Mouse (Mus musculus): Measurements from ENCODE around the gene Fam208b. TPM values are rescaled to one million over a fixed set of nuclear protein-coding genes. Genes with fewer than 3 reads are reported as not detected.
A peak's percentile ranks its signal among the peaks of the same experiment; 100 is the strongest.

The Fam208b gene
- polyA plus RNA-seq, 1 experiment from 2014 or later, result 15.7 TPM

DNA sequence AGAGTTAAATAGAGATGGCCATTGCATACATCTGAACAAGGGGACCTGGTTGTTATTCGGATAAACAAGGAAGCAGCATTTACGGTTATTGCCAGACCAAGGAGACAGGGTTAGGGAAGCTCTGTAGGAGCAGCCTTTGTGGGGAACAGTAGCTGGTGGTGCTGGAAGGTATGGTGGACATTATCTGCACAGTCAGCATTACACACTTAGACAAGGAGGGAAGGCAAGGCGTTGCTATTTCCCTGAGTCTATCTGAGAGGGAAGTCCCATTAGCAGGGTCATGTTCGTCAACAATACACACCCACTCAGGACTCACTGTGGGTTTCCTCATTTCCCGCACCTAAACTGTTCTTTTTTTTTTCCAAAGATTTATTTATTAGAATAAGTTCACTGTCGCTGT, 63.1 kb downstream of the Fam208b start:
- no peaks in the 10 kb centered on the region for H3K9me3 ChIP-seq
- H3K36me3 ChIP-seq, result peaks cover 23% of the 10 kb centered on the region
- 89% methylated on average over 6 of the region's 6 CpGs for WGBS
- H3K4me2 ChIP-seq, result no peak overlapping the region
- H3K9ac ChIP-seq, result no peak overlapping the region
- H3K27me3 ChIP-seq, result no peaks in the 10 kb centered on the region
- H3K4me1 ChIP-seq, result peaks cover 32% of the 10 kb centered on the region
- no peak for ATAC-seq (ENCODE audit: insufficient number of reproducible peaks, low FRiP score, low TSS enrichment, low read depth)
- H3K4me3 ChIP-seq, result no peak overlapping the region
- H3K27ac ChIP-seq, result no peak overlapping the region

DNA sequence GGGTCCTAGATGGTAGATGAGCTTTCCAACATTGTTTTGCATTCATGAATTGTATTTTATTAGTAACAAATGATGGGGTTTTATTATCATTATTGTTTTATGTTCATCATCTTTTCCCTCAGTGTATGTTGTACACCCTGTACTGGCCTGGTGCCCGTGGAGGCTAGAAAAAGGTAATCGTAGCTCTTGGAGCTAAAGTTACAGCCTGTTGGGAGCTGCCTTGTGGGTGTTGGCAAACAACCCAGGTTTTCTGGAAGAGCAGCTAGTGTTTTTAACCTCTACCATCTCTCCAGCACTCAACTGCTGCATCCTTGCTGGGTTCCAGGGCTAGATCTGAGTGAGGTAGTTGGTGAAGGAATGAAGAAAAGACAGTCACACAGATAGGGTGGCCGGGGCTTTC, 63.5 kb downstream of the Fam208b start:
- peaks cover 19% of the 10 kb centered on the region for H3K36me3 ChIP-seq
- no peak overlapping the region for H3K4me2 ChIP-seq
- no peak for ATAC-seq (ENCODE audit: insufficient number of reproducible peaks, low FRiP score, low TSS enrichment, low read depth)
- no peak overlapping the region for H3K27ac ChIP-seq
- H3K4me3 ChIP-seq, result no peak overlapping the region
- no peaks in the 10 kb centered on the region for H3K27me3 ChIP-seq
- peaks cover 32% of the 10 kb centered on the region for H3K4me1 ChIP-seq
- no peaks in the 10 kb centered on the region for H3K9me3 ChIP-seq
- H3K9ac ChIP-seq, result no peak overlapping the region
- 57% methylated on average over 3 of the region's 3 CpGs for WGBS

DNA sequence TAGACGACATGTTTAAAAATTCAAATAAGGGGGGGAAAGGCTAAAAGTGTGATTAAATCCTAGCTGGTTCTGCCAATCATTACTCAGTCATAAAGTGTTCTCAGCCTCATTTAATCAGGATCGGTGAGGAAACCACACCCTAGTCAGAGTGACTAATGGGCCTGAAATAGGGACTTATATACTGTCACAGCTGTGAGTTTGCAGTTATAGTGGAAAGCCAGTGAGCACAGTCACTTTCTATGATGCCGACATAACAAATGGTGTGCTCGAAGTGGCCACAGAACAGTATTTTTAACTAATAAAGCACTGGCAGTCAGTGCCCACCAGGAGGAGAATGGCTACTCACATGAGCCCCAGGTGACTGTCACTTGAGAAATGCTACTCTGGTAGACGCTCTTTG, 66.0 kb downstream of the Fam208b start:
- 46% methylated on average over 5 of the region's 5 CpGs for WGBS
- peaks cover 42% of the 10 kb centered on the region for H3K4me1 ChIP-seq
- H3K36me3 ChIP-seq, result peaks cover 11% of the 10 kb centered on the region
- no peak overlapping the region for H3K4me2 ChIP-seq
- ATAC-seq (ENCODE audit: insufficient number of reproducible peaks, low FRiP score, low TSS enrichment, low read depth), result no peak
- H3K4me3 ChIP-seq, result no peak overlapping the region
- no peak overlapping the region for H3K9ac ChIP-seq
- no peaks in the 10 kb centered on the region for H3K9me3 ChIP-seq
- no peaks in the 10 kb centered on the region for H3K27me3 ChIP-seq
- H3K27ac ChIP-seq, result no peak overlapping the region; the same call in 1 of the 2 replicates

DNA sequence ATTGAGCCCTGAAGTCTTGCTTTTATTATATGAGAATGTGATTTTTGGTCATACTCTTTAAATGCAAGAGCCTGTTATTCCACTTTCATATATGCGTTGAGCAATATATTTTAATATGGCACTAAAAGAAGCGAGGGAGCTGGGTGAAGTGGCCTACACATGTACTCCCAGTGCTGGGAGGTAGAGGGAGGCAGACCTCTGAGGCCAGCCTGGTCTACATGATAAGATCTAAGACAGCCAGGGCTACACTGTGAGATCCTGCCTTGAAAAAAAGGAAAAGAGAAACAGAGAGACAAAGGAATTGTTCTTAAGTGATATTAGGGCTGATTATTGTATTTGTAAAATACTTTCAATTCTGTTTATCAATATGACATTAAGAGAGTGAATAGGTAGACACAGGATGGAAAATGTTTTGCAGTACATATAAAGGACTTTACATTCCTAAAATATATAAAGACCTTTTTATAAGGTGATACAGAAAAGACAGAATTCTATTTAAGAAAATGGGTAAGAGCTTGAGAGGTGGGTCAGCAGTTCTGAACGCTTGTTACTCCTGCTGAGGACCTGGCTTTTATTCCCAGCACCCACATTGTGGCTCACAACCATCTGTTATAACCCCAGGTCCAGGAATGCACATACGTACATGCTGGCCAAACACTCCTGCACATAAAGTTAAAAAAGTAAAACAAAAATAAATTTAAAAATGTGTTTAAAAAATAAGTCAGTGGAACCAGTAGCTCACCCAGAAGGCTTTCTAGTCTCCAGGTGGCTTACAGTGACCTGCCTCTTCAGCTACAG, 66.6 kb downstream of the Fam208b start:
- Histone ChIP-seq H3K9me3 (no peaks in the 10 kb centered on the region), H3K36me3 (peaks cover 9% of the 10 kb centered on the region), H3K4me2 (no peak overlapping the region), H3K27me3 (no peaks in the 10 kb centered on the region), H3K9ac (no peak overlapping the region), H3K27ac (no peak overlapping the region; the same call in 1 of the 2 replicates), H3K4me3 (no peak overlapping the region), H3K4me1 (peaks cover 45% of the 10 kb centered on the region)
- WGBS, result 63% methylated on average over 4 of the region's 4 CpGs
- ATAC-seq (ENCODE audit: insufficient number of reproducible peaks, low FRiP score, low TSS enrichment, low read depth), result no peak

DNA sequence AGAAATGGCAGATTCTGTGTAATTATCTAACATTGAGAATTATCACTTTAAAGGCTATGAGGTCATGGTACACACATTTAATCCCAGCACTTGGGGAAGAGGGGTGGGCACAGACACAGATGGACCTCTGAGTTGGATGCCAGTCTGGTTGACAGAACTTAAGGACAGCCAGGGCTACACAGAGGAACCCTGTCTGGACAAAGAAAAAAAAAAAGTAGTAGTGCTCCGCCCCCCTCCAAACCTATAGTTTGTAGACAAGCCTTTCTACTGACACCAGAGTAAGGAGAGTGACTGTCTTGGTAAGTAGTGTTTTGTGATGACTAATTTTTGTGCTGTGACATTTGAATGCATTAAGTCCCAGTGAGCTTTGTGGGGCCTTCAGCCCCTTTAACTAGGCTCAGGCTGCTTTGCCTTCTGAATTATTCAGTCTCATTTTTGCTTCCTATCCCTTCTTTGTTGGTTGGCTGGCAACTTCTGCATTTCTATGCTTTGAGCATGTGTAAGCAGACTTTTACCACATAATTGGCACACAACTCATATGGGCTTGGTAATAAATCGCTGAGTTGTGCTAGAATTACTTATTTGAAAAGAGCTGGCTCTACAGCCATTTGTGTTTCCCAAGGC, 69.6 kb downstream of the Fam208b start:
- Histone ChIP-seq H3K9me3 (no peaks in the 10 kb centered on the region), H3K27me3 (no peaks in the 10 kb centered on the region), H3K4me1 (peaks cover 44% of the 10 kb centered on the region), H3K9ac (no peak overlapping the region), H3K4me2 (no peak overlapping the region), H3K27ac (no peak overlapping the region), H3K36me3 (no peaks in the 10 kb centered on the region), H3K4me3 (no peak overlapping the region)
- 84% methylated on average over 2 of the region's 2 CpGs for WGBS
- no peak for ATAC-seq (ENCODE audit: insufficient number of reproducible peaks, low FRiP score, low TSS enrichment, low read depth)

DNA sequence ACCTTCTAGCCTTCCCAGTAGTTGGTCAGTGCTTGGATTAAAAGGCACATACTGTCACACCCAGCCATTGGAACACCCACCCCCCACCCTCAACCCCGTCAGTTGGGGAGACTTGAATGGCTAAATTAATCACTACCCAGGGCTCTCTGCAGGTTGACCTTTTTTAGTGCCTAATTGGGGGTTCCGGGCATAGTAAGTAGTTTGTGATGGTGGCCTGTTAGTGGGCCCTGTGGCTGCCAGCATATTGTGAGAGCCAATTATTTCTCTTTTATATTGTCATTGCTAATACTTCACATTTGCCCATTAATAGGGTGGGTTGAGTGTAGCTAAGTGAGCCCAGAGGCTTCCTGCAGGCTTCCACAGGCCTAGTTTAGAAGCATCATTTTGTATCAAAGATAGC, 70.7 kb downstream of the Fam208b start:
- no peak overlapping the region for H3K27ac ChIP-seq
- no peak for ATAC-seq (ENCODE audit: insufficient number of reproducible peaks, low FRiP score, low TSS enrichment, low read depth)
- H3K4me2 ChIP-seq, result peak overlapping the region; percentile 61
- no peak overlapping the region for H3K9ac ChIP-seq
- no peaks in the 10 kb centered on the region for H3K9me3 ChIP-seq
- peak overlapping the region; percentile 79; the same call in 1 of the 2 replicates for H3K4me3 ChIP-seq
- peaks cover 34% of the 10 kb centered on the region for H3K4me1 ChIP-seq
- no peaks in the 10 kb centered on the region for H3K27me3 ChIP-seq
- WGBS, result 21% methylated on average over 2 of the region's 2 CpGs
- H3K36me3 ChIP-seq, result no peaks in the 10 kb centered on the region

DNA sequence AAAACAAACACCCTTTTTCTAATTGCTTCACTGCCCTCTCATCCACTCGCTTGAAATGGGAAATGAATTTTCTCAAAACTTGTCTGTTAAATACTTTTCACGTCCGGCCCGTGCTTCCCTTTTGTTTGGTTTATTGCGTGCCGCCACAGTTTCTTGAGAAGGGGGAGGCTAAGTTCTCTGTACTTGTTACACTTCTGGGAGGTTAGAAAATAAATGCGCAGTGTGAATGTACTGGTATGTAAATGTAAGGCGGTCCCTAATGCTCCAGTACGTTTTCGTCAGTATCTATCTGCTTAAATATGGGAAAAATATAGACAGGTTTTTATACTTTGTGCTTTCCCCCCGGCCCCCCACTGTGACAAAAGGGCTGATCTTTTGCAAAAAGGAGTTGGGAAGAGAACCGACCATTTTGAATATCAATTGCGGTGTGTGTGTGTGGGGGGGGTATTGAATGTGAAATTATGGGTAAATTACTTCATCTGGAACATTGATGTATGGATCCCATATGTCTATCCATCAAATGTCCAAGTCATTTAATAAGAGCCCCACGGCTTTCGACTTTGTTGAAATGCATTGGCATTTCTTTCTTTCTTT, 71.8 kb downstream of the Fam208b start:
- Histone ChIP-seq H3K4me2 (peak overlapping the region; percentile 61), H3K4me1 (peaks cover 26% of the 10 kb centered on the region), H3K36me3 (no peaks in the 10 kb centered on the region), H3K27me3 (no peaks in the 10 kb centered on the region), H3K4me3 (peak overlapping the region; percentile 79), H3K9me3 (no peaks in the 10 kb centered on the region), H3K27ac (peak overlapping the region; percentile 100), H3K9ac (peak overlapping the region; percentile 98)
- ATAC-seq (ENCODE audit: insufficient number of reproducible peaks, low FRiP score, low TSS enrichment, low read depth), result no peak
- WGBS, result 2% methylated on average over 15 of the region's 15 CpGs

DNA sequence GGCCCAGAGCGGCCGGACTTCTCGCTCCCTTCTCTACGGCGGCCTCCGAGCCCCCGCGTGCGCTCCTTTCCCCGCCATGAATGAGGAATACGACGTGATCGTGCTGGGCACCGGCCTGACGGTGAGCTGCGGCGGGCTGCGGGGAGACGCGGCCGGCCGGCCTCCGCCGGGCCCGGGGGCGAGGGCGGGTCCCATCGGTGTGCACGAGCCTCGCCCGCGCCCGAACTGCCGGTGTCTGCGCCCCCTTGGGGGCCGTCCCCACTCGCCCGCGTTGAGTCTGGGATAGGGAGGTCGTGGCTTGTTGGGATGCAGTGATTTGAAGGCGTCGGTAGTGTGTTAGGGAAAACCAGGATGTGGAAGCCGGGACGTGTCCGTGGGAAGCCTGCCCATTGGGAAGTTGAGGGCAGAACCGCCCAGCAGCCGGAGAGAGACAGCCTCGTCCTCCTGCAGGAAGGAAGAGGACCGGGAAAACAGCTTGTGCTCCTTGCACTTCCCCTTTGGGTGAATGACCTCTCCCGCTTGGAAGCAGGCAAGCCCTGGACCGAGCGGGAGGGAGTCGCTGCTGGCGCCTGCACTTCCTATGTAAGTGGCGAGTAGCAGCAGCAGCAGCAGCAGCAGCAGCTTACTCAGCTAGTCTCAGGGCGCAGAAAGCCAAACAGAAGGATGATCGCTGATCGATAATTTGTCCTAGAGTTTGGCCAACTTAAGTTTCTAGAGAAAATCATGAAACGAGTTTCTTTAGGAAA, 72.5 kb downstream of the Fam208b start:
- peak; percentile 48 for ATAC-seq (ENCODE audit: insufficient number of reproducible peaks, low FRiP score, low TSS enrichment, low read depth)
- Histone ChIP-seq H3K4me1 (peaks cover 21% of the 10 kb centered on the region), H3K36me3 (no peaks in the 10 kb centered on the region), H3K27me3 (no peaks in the 10 kb centered on the region), H3K9ac (peak overlapping the region; percentile 98), H3K4me2 (peak overlapping the region; percentile 61), H3K9me3 (no peaks in the 10 kb centered on the region), H3K27ac (peak overlapping the region; percentile 100), H3K4me3 (peak overlapping the region; percentile 79)
- under 1% methylated on average over 59 of the region's 59 CpGs for WGBS

DNA sequence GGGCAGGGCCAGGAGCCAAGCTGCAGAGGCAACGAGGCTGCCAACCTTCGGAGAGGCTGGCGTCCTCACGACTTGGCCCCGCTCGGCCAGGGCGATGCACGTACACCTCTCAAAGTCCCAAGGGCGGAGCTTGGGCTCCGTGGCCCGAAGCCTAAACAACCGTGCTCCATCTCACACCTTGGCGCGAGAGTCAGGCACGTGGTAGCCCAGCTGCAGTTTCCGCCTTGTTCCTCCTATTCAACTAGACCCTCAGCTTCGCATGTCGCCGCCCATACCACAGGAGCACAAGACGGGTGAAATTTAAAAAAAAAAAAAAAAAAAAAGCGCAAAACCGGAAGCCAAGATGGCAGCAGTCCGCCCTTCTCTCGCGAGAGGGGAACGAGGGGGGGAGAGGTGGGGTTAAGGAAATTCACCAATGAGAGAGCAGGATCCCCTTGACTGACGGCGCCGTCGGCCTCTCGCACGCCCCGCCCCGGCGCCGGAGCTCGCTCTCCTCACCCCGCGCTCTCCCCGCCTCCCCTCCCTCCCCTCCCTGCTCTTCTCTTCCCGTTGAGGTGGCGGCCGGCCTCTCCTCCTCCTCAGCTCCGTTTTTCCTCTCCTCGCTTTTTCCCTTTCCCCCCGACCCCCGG, 73.2 kb downstream of the Fam208b start, which contains the start of gene Gdi2:
Gdi2 (plus strand) TSS at position 470 of the 629 bp plus-strand sequence.
- peak within 1 kb of the TSS; percentile 79 for H3K4me3 ChIP-seq
- H3K27ac ChIP-seq, result peak within 1 kb of the TSS; percentile 100
- peak within 1 kb of the TSS; percentile 74 for H3K4me2 ChIP-seq
- H3K36me3 ChIP-seq, result no peaks in the 10 kb centered on the region
- H3K27me3 ChIP-seq, result no peaks in the 10 kb centered on the region
- ATAC-seq (ENCODE audit: insufficient number of reproducible peaks, low FRiP score, low TSS enrichment, low read depth), result peak; percentile 97
- peaks cover 21% of the 10 kb centered on the region for H3K4me1 ChIP-seq
- H3K9me3 ChIP-seq, result no peaks in the 10 kb centered on the region
- under 1% methylated on average over 33 of the region's 47 CpGs for WGBS
- peak within 1 kb of the TSS; percentile 98 for H3K9ac ChIP-seq

DNA sequence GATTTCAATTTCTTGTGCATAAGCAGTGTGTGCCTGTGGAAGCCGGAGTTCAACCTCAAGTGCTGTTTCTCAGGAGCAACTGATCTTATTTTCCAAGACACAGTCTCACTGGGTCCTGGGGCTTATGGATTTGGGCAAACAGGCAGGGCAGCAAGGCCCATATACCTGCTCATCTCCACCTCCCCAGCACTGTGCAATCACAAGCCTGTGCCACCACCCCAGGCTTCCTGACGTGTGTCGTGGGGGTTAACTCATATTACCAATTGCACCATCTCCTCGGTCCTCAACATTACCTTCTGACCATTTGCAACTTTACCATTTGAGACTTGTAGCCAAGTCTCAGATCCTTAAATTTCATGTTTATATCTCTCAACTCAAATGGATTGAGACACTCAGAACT, 76.8 kb downstream of the Fam208b start:
- 87% methylated on average over 4 of the region's 4 CpGs for WGBS

DNA sequence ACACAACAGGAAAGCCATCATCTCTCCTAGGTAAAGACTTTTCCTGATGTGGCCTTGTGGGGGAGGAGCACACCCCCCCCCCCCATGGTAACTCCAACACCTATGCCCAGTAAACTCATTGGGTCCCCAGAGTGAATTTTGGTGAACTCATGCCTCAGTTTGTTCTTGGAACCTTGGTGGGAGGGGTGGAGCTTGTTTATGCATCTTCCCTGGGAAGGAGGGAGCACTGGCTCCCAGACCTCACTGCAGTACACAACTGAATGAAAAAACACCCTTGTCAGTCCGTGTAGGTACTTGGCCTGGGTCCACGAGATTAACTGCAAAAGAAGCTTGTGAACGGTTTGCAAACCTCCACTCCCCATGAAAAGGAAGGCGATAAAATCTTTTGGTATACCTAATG, 78.5 kb downstream of the Fam208b start:
- WGBS, result 57% methylated on average over 4 of the region's 4 CpGs
- peaks cover 5% of the 10 kb centered on the region; the same call in 1 of the 2 replicates for H3K4me1 ChIP-seq
- H3K36me3 ChIP-seq, result no peaks in the 10 kb centered on the region
- no peaks in the 10 kb centered on the region for H3K9me3 ChIP-seq
- H3K4me3 ChIP-seq, result no peak overlapping the region
- H3K9ac ChIP-seq, result no peak overlapping the region
- no peaks in the 10 kb centered on the region for H3K27me3 ChIP-seq
- H3K4me2 ChIP-seq, result no peak overlapping the region
- no peak overlapping the region for H3K27ac ChIP-seq
- ATAC-seq (ENCODE audit: insufficient number of reproducible peaks, low FRiP score, low TSS enrichment, low read depth), result no peak

More for the DNA sequence above, 76.8 kb downstream of the Fam208b start:
- H3K9me3 ChIP-seq, result no peaks in the 10 kb centered on the region
- ATAC-seq (ENCODE audit: insufficient number of reproducible peaks, low FRiP score, low TSS enrichment, low read depth), result no peak
- no peak overlapping the region for H3K9ac ChIP-seq
- H3K27ac ChIP-seq, result no peak overlapping the region
- no peak overlapping the region for H3K4me3 ChIP-seq
- no peak overlapping the region for H3K4me2 ChIP-seq
- no peaks in the 10 kb centered on the region for H3K27me3 ChIP-seq
- no peaks in the 10 kb centered on the region for H3K36me3 ChIP-seq
- H3K4me1 ChIP-seq, result peaks cover 6% of the 10 kb centered on the region
